Mouse (Mus musculus): ENCODE data around the gene Spsb2.

DNA sequence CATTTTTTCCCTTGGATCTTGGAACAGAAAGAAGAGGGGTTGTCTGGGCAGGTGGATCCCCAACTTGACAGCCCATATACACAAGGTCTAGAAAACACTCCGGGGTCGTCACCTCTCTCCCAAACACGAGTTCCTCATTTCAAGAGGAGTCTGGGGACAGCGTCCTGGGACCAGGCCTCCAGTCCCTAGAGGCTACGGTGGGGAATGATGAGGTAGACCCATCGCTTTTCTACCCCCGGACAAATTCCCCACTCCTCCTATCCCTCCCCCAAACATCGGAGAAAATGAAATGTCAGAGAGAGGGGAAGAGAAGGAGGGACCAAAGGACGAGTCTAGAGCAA lies 39.8 kb upstream of the Spsb2 start:
- TF ChIP-seq POLR2A (IDR thresholded peaks at IDR 0.05; ENCODE audit: low read depth, low read length) (no peak), CTCF (conservative IDR thresholded peaks at IDR 0.05; ENCODE audit: insufficient read depth, insufficient read length, low read depth, low read length) (no peak)

All from kidney, adult 2 months (tissue).